Mouse (Mus musculus) myocyte (in vitro differentiated cells): ENCODE results near the gene Cnot6.

Source experiments
- CEBPB ChIP-seq: IDR thresholded peaks from 2 replicates; pipeline ENCODE4 v1.6.1; 2011; ENCODE audit warnings: mild to moderate bottlenecking, moderate library complexity; ENCODE audit not compliant: poor library complexity, insufficient read depth, severe bottlenecking
- E2F4 ChIP-seq: IDR thresholded peaks from one replicate; pipeline ENCODE4 v1.6.1; 2011; ENCODE audit warnings: mild to moderate bottlenecking, control low read depth, moderate library complexity; ENCODE audit not compliant: insufficient read depth
- MAX ChIP-seq: IDR thresholded peaks from one replicate; pipeline ENCODE4 v1.6.1; 2011; ENCODE audit warnings: low read depth, mild to moderate bottlenecking, control low read depth
- MYOD1 ChIP-seq, 3 experiments: IDR thresholded peaks; one replicate each; pipeline ENCODE4 v1.6.1; 2011; ENCODE audit warnings: control low read depth in 2 of 3, low read depth in 2 of 3, mild to moderate bottlenecking in 2 of 3, moderate library complexity in 1 of 3; ENCODE audit not compliant: insufficient read length in 2 of 3, control insufficient read depth in 1 of 3
- MYOG ChIP-seq, 3 experiments: IDR thresholded peaks; one replicate each; pipeline ENCODE4 v1.6.1; 2011; ENCODE audit warnings: control low read depth in 2 of 3, low read depth in 2 of 3, mild to moderate bottlenecking in 2 of 3; ENCODE audit not compliant: insufficient read length in 2 of 3, control insufficient read depth in 1 of 3, insufficient read depth in 1 of 3
- POLR2A ChIP-seq: IDR thresholded peaks from one replicate; pipeline ENCODE4 v1.6.1; 2011; ENCODE audit warnings: low read depth, mild to moderate bottlenecking, control low read depth, moderate library complexity; ENCODE audit not compliant: insufficient read length
- POLR2AphosphoS2 ChIP-seq: IDR thresholded peaks from one replicate; pipeline ENCODE4 v1.6.1; 2011; ENCODE audit warnings: low read depth, control low read depth; ENCODE audit not compliant: insufficient read length
- REST ChIP-seq: IDR thresholded peaks from one replicate; pipeline ENCODE4 v1.6.1; 2011; ENCODE audit warnings: mild to moderate bottlenecking, control low read depth, moderate library complexity; ENCODE audit not compliant: insufficient read depth, insufficient read length
- SRF ChIP-seq: IDR thresholded peaks from one replicate; pipeline ENCODE4 v1.6.1; 2011; ENCODE audit warnings: low read depth; ENCODE audit not compliant: control insufficient read depth, insufficient read length
- TCF12 ChIP-seq: IDR thresholded peaks from one replicate; pipeline ENCODE4 v1.6.1; 2011; ENCODE audit warnings: mild to moderate bottlenecking, control low read depth; ENCODE audit not compliant: poor library complexity, insufficient read depth, severe bottlenecking
- TCF3 ChIP-seq: IDR thresholded peaks from one replicate; pipeline ENCODE4 v1.6.1; 2011; ENCODE audit warnings: low read depth, control low read depth; ENCODE audit not compliant: insufficient read length
- USF1 ChIP-seq: IDR thresholded peaks from one replicate; pipeline ENCODE4 v1.6.1; 2011; ENCODE audit warnings: low read depth, mild to moderate bottlenecking, control low read depth, moderate library complexity

DNA sequence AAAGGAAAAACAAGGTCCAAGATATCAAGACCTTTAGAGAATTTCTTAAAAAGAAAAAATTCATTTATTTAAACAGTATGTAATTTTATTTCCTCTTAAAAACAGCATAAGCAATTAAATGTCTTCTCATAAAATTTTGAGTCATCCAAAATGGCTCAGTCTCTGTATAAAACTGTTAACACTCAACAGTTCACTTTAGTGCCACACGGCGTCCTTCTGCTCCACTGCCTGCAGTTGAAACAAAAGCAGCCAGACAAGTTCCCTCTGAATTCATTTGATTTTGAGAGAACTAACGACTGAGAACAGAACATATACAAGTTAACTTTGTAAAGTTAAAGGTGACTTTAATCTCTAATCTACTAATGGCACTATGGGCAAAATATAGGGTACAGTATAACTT lies 39.1 kb downstream of the Cnot6 start:
- TF ChIP-seq POLR2A, result no peak
- TF ChIP-seq MAX, result no peak
- TF ChIP-seq TCF12, result no peak
- no peak for TF ChIP-seq E2F4
- no peak for TF ChIP-seq CEBPB
- TF ChIP-seq POLR2AphosphoS2, result no peak
- no peak for TF ChIP-seq MYOD1 (IDR thresholded peaks at IDR 0.05; ENCODE audit: control insufficient read depth in 1 of 3, insufficient read length in 2 of 3, low read depth in 2 of 3)
- no peak for TF ChIP-seq REST
- no peak for TF ChIP-seq USF1
- TF ChIP-seq SRF, result no peak
- no peak for TF ChIP-seq TCF3
- TF ChIP-seq MYOG (IDR thresholded peaks at IDR 0.05; ENCODE audit: control insufficient read depth in 1 of 3, insufficient read depth in 1 of 3, insufficient read length in 2 of 3, low read depth in 2 of 3), result no peak
